Mouse (Mus musculus): ENCODE results near the gene Cox7a1.

GRCm38 (mm10) chr7:30197592-30198129, 13.7 kb downstream of the Cox7a1 start:
- TF ChIP-seq POLR2A (IDR thresholded peaks at IDR 0.05; ENCODE audit: borderline replicate concordance, control insufficient read depth, low read depth, low read length) (no peak), CTCF (IDR thresholded peaks at IDR 0.05; ENCODE audit: control insufficient read depth, insufficient read depth, low read length) (no peak)
